Mouse (Mus musculus) megakaryocyte-erythroid progenitor cell, adult 5 weeks (primary cell): ENCODE results near the gene Dmrt1. TPM values are rescaled to one million over a fixed set of nuclear protein-coding genes. Genes with fewer than 3 reads are reported as not detected.

Experiments used
- polyA plus RNA-seq: library from polyadenylated mRNA; stranded (reverse); fragments of >175 nt; gene quantifications from 2 replicates; pipeline ENCODE4 v1.2.3, GENCODE M21; 2012

Dmrt1 gene
- polyA plus RNA-seq: not detected in 2 replicates

GRCm38 (mm10) chr19:25505360-25506196, at the start of gene Dmrt1:
Gene Dmrt1 (plus strand): TSS chr19:25505618.

GRCm38 (mm10) chr19:25610015-25610410, 104.6 kb downstream of the Dmrt1 start, which contains the start of gene Dmrt3:
Gene Dmrt3 (plus strand): TSS chr19:25610301.

Other genes starting within 250 kb of the Dmrt1 start
- 0.04 TPM in 1 of 2 replicates, not detected in the other for gene Dmrt3, start 104.7 kb downstream of the Dmrt1 start, polyA plus RNA-seq
- 0.15 TPM in 1 of 2 replicates, not detected in the other for gene Dmrt2, start 166.8 kb downstream of the Dmrt1 start, polyA plus RNA-seq